Mouse (Mus musculus) liver, embryonic 14.5 days (tissue): Measurements from ENCODE around the gene Smim11. TPM values are rescaled to one million over a fixed set of nuclear protein-coding genes. Genes with fewer than 3 reads are reported as not detected.
A peak's percentile ranks its signal among the peaks of the same experiment; 100 is the strongest.

ENCODE experiments used
- ATAC-seq: fragments of 200-750 bp; cut with Nextera tagmentation; 2 replicates; pipeline ENCODE4 v1.8.0; 2017; ENCODE audit warnings: moderate number of reproducible peaks, mild to moderate bottlenecking, moderate library complexity; ENCODE audit not compliant: insufficient read depth
- DNase-seq, 3 experiments: peaks; one replicate each; pipeline ENCODE4 v3.0.0-alpha.2; 2012 to 2013; ENCODE audit warnings: low read depth in 3 of 3, low spot score in 3 of 3
- H3K27ac ChIP-seq: fragments of 300-500 bp; sonication (generic); 2 replicates; pipeline ENCODE4 v1.5.1; 2014; ENCODE audit warnings: moderate library complexity, mild to moderate bottlenecking, control low read depth, inconsistent platforms
- H3K27me3 ChIP-seq: fragments of 300-500 bp; sonication (generic); 2 replicates; pipeline ENCODE4 v1.6.1; 2014; ENCODE audit warnings: mild to moderate bottlenecking, low read length, moderate library complexity; ENCODE audit not compliant: control insufficient read depth, insufficient read depth
- H3K36me3 ChIP-seq: fragments of 300-500 bp; sonication (generic); replicated peaks from 2 replicates; pipeline ENCODE4 v1.6.1; 2014; ENCODE audit warnings: low read depth; ENCODE audit not compliant: control insufficient read depth, insufficient read depth
- H3K4me1 ChIP-seq, 2 experiments: fragments of 200-500 bp in 1 of 2; fragments of 300-500 bp in 1 of 2; sonication (generic) in 1 of 2; replicated peaks; 2 replicates each; pipeline ENCODE4 v1.6.1; 2012 to 2014; ENCODE audit warnings: antibody characterized with exemption in 1 of 2, inconsistent platforms in 1 of 2, low read length in 1 of 2; ENCODE audit not compliant: control insufficient read depth in 2 of 2, insufficient read depth in 2 of 2
- H3K4me2 ChIP-seq: fragments of 300-500 bp; sonication (generic); 2 replicates; pipeline ENCODE4 v1.6.1; 2014; ENCODE audit warnings: low read depth, mild to moderate bottlenecking, control low read depth, moderate library complexity
- H3K4me3 ChIP-seq, 2 experiments: fragments of 200-500 bp in 1 of 2; fragments of 300-500 bp in 1 of 2; sonication (generic) in 1 of 2; 2 replicates each; pipeline ENCODE4 v1.5.1; 2012 to 2014; ENCODE audit warnings: low read depth in 2 of 2, low read length in 2 of 2, mild to moderate bottlenecking in 2 of 2, control low read depth in 1 of 2, inconsistent platforms in 1 of 2, moderate library complexity in 1 of 2; ENCODE audit not compliant: insufficient read depth in 1 of 2
- H3K9ac ChIP-seq: fragments of 300-500 bp; sonication (generic); replicated peaks from 2 replicates; pipeline ENCODE4 v1.6.1; 2014; ENCODE audit warnings: mild to moderate bottlenecking, control low read depth, moderate library complexity
- H3K9me3 ChIP-seq: fragments of 300-500 bp; sonication (generic); 2 replicates; pipeline ENCODE4 v1.6.1; 2016; ENCODE audit warnings: low read length, mixed read lengths; ENCODE audit not compliant: control insufficient read depth
- CTCF ChIP-seq: IDR thresholded peaks from 2 replicates; pipeline ENCODE4 v1.5.1; 2016; ENCODE audit warnings: antibody characterized with exemption, low read depth, control low read depth
- EP300 ChIP-seq: IDR thresholded peaks from 2 replicates; pipeline ENCODE4 v1.6.1; 2016; ENCODE audit warnings: antibody characterized with exemption, low read depth
- WGBS: fragments of 180-500 bp; shearing (Covaris S2); extraction: QIAGEN DNeasy Blood & Tissue Kit; methylation state at CpG from one replicate; pipeline ENCODE4 v1.1.7; 2014; ENCODE audit not compliant: insufficient replicate concordance; 5-methylcytosine and 5-hydroxymethylcytosine counted together
- polyA plus RNA-seq, 2 experiments: library from polyadenylated mRNA; depleted of rRNA in 1 of 2; stranded (reverse) in 1 of 2; unstranded in 1 of 2; fragments of >200 nt; fragmentation: Nextera tagmentation in 1 of 2; extraction: Ambion mirVana in 1 of 2; gene quantifications; 2 replicates each; pipeline versions ENCODE4 v1.2.1 to v1.2.3; 2012 to 2014

The Smim11 gene
- polyA plus RNA-seq, 2 experiments: 24.8 to 53.1 TPM

- no peak overlapping the region for H3K27ac ChIP-seq
- peak overlapping the region; percentile 41 to 64 for H3K4me3 ChIP-seq
- WGBS: 22% methylated on average over 27 of the region's 27 CpGs
- peak overlapping the region; percentile 61 for H3K4me2 ChIP-seq
- peaks cover 11 to 27% of the 10 kb centered on the region in 2 experiments for H3K4me1 ChIP-seq
- no peaks in the 10 kb centered on the region for H3K9me3 ChIP-seq
- DNase-seq (peak; percentile 63 to 67 (median 65)), ATAC-seq (peak; percentile 82)
- H3K9ac ChIP-seq: no peak overlapping the region; the same call in 1 of the 2 replicates
- no peaks in the 10 kb centered on the region for H3K27me3 ChIP-seq
- peak; percentile 64; the same call in 1 of the 2 replicates for TF ChIP-seq EP300
- peak; percentile 85 for TF ChIP-seq CTCF
- H3K36me3 ChIP-seq: no peaks in the 10 kb centered on the region
Observed at GRCm38 (mm10) chr16:92340612-92341511, 39.8 kb downstream of the Smim11 start.

- H3K9ac ChIP-seq: no peak overlapping the region
- no peaks in the 10 kb centered on the region for H3K36me3 ChIP-seq
- no peak overlapping the region for H3K4me3 ChIP-seq
- H3K27me3 ChIP-seq: no peaks in the 10 kb centered on the region
- H3K4me2 ChIP-seq: peak overlapping the region; percentile 19; the same call in 1 of the 2 replicates
- H3K27ac ChIP-seq: no peak overlapping the region
- H3K9me3 ChIP-seq: no peaks in the 10 kb centered on the region
- TF ChIP-seq EP300 (no peak), CTCF (no peak)
- H3K4me1 ChIP-seq: peaks cover 10 to 28% of the 10 kb centered on the region in 2 experiments
- no peak for DNase-seq
- ATAC-seq: no peak
- WGBS: 18% methylated on average over 11 of the region's 11 CpGs
Observed at GRCm38 (mm10) chr16:92345177-92345576, 44.1 kb downstream of the Smim11 start.

GRCm38 (mm10) chr16:92346297-92346916, 45.3 kb downstream of the Smim11 start:
- ATAC-seq: no peak
- Histone ChIP-seq H3K9me3 (no peaks in the 10 kb centered on the region), H3K9ac (no peak overlapping the region), H3K4me3 (no peak overlapping the region), H3K27ac (no peak overlapping the region), H3K4me2 (no peak overlapping the region), H3K27me3 (no peaks in the 10 kb centered on the region), H3K36me3 (no peaks in the 10 kb centered on the region), H3K4me1 (peaks cover 2 to 17% of the 10 kb centered on the region in 2 experiments; a peak in 3 of 4 replicates)
- TF ChIP-seq CTCF: no peak
- no peak for TF ChIP-seq EP300
- DNase-seq: no peak
- WGBS: 65% methylated on average over 13 of the region's 13 CpGs

GRCm38 (mm10) chr16:92348941-92349340, 47.9 kb downstream of the Smim11 start:
- Histone ChIP-seq H3K36me3 (no peaks in the 10 kb centered on the region), H3K4me3 (no peak overlapping the region), H3K27ac (no peak overlapping the region), H3K4me2 (no peak overlapping the region), H3K9ac (no peak overlapping the region), H3K27me3 (no peaks in the 10 kb centered on the region), H3K4me1 (peaks cover 0 to 14% of the 10 kb centered on the region in 2 experiments; a peak in 2 of 4 replicates), H3K9me3 (no peaks in the 10 kb centered on the region)
- 68% methylated on average over 12 of the region's 12 CpGs for WGBS
- DNase-seq (no peak), ATAC-seq (no peak)
- TF ChIP-seq EP300: no peak
- TF ChIP-seq CTCF: no peak

GRCm38 (mm10) chr16:92353295-92353694, 52.2 kb downstream of the Smim11 start:
- Histone ChIP-seq H3K27me3 (no peaks in the 10 kb centered on the region), H3K36me3 (no peaks in the 10 kb centered on the region), H3K9ac (no peak overlapping the region), H3K4me1 (no peaks in the 10 kb centered on the region), H3K27ac (no peak overlapping the region), H3K9me3 (no peaks in the 10 kb centered on the region), H3K4me3 (no peak overlapping the region), H3K4me2 (no peak overlapping the region)
- no peak for DNase-seq
- TF ChIP-seq EP300 (no peak), CTCF (no peak)
- ATAC-seq: no peak
- WGBS: 77% methylated on average over 12 of the region's 12 CpGs
